Comparison of ENCODE assay signal across 8 mouse cellular contexts in genomic region chr13:54686139-54687053, GRCm38 (mm10). TPM values are rescaled to one million over a fixed set of nuclear protein-coding genes. Genes with fewer than 3 reads are reported as not detected.
DNase-seq lines count a peak whose midpoint lies in the region; ATAC-seq and TF ChIP-seq lines count a peak whose summit lies in the region.

No protein-coding gene starts in this region.

- peak; percentile 32 for DNase-seq in lung, embryonic 14.5 days
- no peak for DNase-seq in lung, postnatal 25 days (ENCODE audit: low spot score)
- DNase-seq in c-Kit-positive CD71-positive TER-119-positive erythroid progenitor cells, embryonic 14.5 days (ENCODE audit: low spot score): peak; percentile 27
- DNase-seq in heart, postnatal 0 days (ENCODE audit: low spot score): no peak
- DNase-seq in frontal cortex, postnatal 25 days (ENCODE audit: low spot score in 2 of 2): no peak
- no peak for DNase-seq in right cerebral cortex, postnatal 36 days (ENCODE audit: low spot score in 2 of 2)

- peak overlapping the region; percentile 95 for H3K9ac ChIP-seq in lung, embryonic 14.5 days
- peak overlapping the region; percentile 87 for H3K9ac ChIP-seq in heart, postnatal 0 days (replicated peaks; ENCODE audit: low read depth, low read length)

- peaks cover 5% of the 10 kb centered on the region; the same call in 1 of the 2 replicates for H3K4me1 ChIP-seq in lung, embryonic 14.5 days (ENCODE audit: insufficient read depth)
- H3K4me1 ChIP-seq in heart, postnatal 0 days (ENCODE audit: control insufficient read depth, insufficient read depth): peaks cover 27% of the 10 kb centered on the region

- no peak for ATAC-seq in lung, embryonic 14.5 days (ENCODE audit: insufficient read depth)
- no peak for ATAC-seq in heart, postnatal 0 days (ENCODE audit: insufficient read depth, low read depth)
- peak; percentile 3; the same call in 1 of the 2 replicates for ATAC-seq in megakaryocyte progenitor cell, adult 5-6 weeks (replicated peaks; ENCODE audit: poor library complexity)
- no peak for ATAC-seq in granulocyte monocyte progenitor cell, adult 5-6 weeks (replicated peaks; ENCODE audit: poor library complexity, severe bottlenecking)

- H3K9me3 ChIP-seq in lung, embryonic 14.5 days (ENCODE audit: low read depth, low read length): no peaks in the 10 kb centered on the region
- H3K9me3 ChIP-seq in heart, postnatal 0 days (replicated peaks; ENCODE audit: control insufficient read depth, low read length): no peaks in the 10 kb centered on the region

- peak overlapping the region; percentile 88 for H3K4me3 ChIP-seq in lung, embryonic 14.5 days (ENCODE audit: low read depth, low read length)
- H3K4me3 ChIP-seq in heart, postnatal 0 days (ENCODE audit: low read depth, low read length): peak overlapping the region; percentile 95

- no peak for TF ChIP-seq CTCF in lung, embryonic 14.5 days (IDR thresholded peaks at IDR 0.05; ENCODE audit: low read depth)
- no peak; the same call in 1 of the 2 replicates for TF ChIP-seq CTCF in heart, postnatal 0 days (IDR thresholded peaks at IDR 0.05; ENCODE audit: low read depth)

- 4% methylated on average over 19 of the region's 19 CpGs for WGBS in lung, embryonic 14.5 days
- 6% methylated on average over 19 of the region's 19 CpGs for WGBS in heart, postnatal 0 days

- peaks cover 35% of the 10 kb centered on the region for H3K36me3 ChIP-seq in lung, embryonic 14.5 days (ENCODE audit: insufficient read depth)
- H3K36me3 ChIP-seq in heart, postnatal 0 days (replicated peaks; ENCODE audit: control insufficient read depth, insufficient read depth, low read length): peaks cover 26% of the 10 kb centered on the region

- no peaks in the 10 kb centered on the region for H3K27me3 ChIP-seq in lung, embryonic 14.5 days (ENCODE audit: insufficient read depth, low read length)
- H3K27me3 ChIP-seq in heart, postnatal 0 days (ENCODE audit: control insufficient read depth, insufficient read depth, low read length): no peaks in the 10 kb centered on the region

- H3K27ac ChIP-seq in lung, embryonic 14.5 days (ENCODE audit: low read depth): peak overlapping the region; percentile 99
- H3K27ac ChIP-seq in heart, postnatal 0 days (ENCODE audit: low read depth): peak overlapping the region; percentile 97

- no peak for TF ChIP-seq EP300 in heart, postnatal 0 days (IDR thresholded peaks at IDR 0.05; ENCODE audit: low read depth)

- H3K4me2 ChIP-seq in lung, embryonic 14.5 days: peak overlapping the region; percentile 67
- H3K4me2 ChIP-seq in heart, postnatal 0 days (ENCODE audit: low read depth, low read length): peak overlapping the region; percentile 76

RNA-seq across cellular contexts. Expression of gene Rnf44, which starts 7.3 kb away (rescaled TPM):
- 59.9 and 63.4 TPM in 2 replicates for polyA plus RNA-seq in lung, embryonic 14.5 days (2014; fragmentation: Nextera tagmentation; extraction: Ambion mirVana)
- total RNA-seq in heart, postnatal 0 days (2014; rRNA removed; ENCODE audit: low replicate concordance): 40.1 and 55.1 TPM in 2 replicates
- 28.3 and 30.8 TPM in 2 replicates for polyA plus RNA-seq in heart, postnatal 0 days (2015; fragmentation: Nextera tagmentation; extraction: Ambion mirVana)
- total RNA-seq in megakaryocyte progenitor cell, adult 5-6 weeks (2015): 47.2 and 49.6 TPM in 2 replicates
- 16.8 and 19.4 TPM in 2 replicates for total RNA-seq in megakaryocyte progenitor cell, adult 5-6 weeks (2017)
- total RNA-seq in granulocyte monocyte progenitor cell, adult 5-6 weeks (2014; fragmentation: Nextera tagmentation): 64.2 and 82.0 TPM in 2 replicates
- 12.2 and 12.3 TPM in 2 replicates for total RNA-seq in granulocyte monocyte progenitor cell, adult 5-6 weeks (2017)

RNA-seq across cellular contexts. Expression of gene Cdhr2, which starts 14.9 kb away (rescaled TPM):
- polyA plus RNA-seq in lung, embryonic 14.5 days (2014; fragmentation: Nextera tagmentation; extraction: Ambion mirVana): 0.04 TPM in 1 of 2 replicates, not detected in the other
- 0.04 TPM in 1 of 2 replicates, not detected in the other for total RNA-seq in heart, postnatal 0 days (2014; rRNA removed; ENCODE audit: low replicate concordance)
- not detected in 2 replicates for polyA plus RNA-seq in heart, postnatal 0 days (2015; fragmentation: Nextera tagmentation; extraction: Ambion mirVana)
- not detected in 2 replicates for total RNA-seq in megakaryocyte progenitor cell, adult 5-6 weeks (2015)
- not detected in 2 replicates for total RNA-seq in megakaryocyte progenitor cell, adult 5-6 weeks (2017)
- total RNA-seq in granulocyte monocyte progenitor cell, adult 5-6 weeks (2014; fragmentation: Nextera tagmentation): not detected in 2 replicates
- total RNA-seq in granulocyte monocyte progenitor cell, adult 5-6 weeks (2017): not detected in 2 replicates

Comparison
In these comparisons a context has a peak if more than half of its experiments do, and no peak if none do; other contexts are left out.
1. DNase-seq: peak in lung, embryonic 14.5 days (single experiment) and c-Kit-positive CD71-positive TER-119-positive erythroid progenitor cells, embryonic 14.5 days (single experiment); none in lung, postnatal 25 days (single experiment), heart, postnatal 0 days (single experiment), frontal cortex, postnatal 25 days (0 of 2) and right cerebral cortex, postnatal 36 days (0 of 2).